Mouse (Mus musculus): Measurements from ENCODE around the gene Amigo2.
"Not testable (repeated sequence)": the region's sequence is repeated elsewhere in the genome, so short reads cannot be mapped to it uniquely, and the experiment has no call there.

DNA sequence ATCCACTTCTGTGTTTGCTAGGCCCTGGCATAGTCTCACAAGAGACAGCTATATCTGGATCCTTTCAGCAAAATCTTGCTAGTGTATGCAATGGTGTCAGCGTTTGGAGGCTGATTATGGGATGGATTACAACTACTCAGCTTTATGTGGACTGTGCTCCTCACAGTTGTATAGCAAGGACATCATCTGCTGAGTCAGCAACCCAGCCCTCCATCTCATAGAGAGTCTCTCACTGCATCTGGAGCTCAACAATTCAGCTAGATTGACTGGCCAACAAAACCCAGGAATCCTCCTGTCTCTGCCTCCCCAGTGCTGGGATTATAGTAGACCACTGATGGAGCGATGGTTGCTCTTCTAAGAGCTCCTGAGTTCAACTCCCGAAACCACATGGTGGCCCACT is 37.3 kb downstream of the Amigo2 start:
- TF ChIP-seq CTCF, EP300 (IDR thresholded peaks at IDR 0.05; ENCODE audit: low read depth): not testable (repeated sequence)
